Mouse (Mus musculus) cerebellum, postnatal 10 days (tissue): ENCODE measurements at regions not wholly inside any gene's neighbourhood (a gene's known extent, or its start where the extent isn't known, plus 50 kb on each side); places are given as distances from the start of the nearest gene placed in this dataset.

Experiments used
- DNase-seq, 2 experiments: peaks; one replicate each; pipeline ENCODE4 v3.0.0; 2021; ENCODE audit warnings: mixed read lengths in 2 of 2

- DNase-seq: peak in 1 of 2 experiments; percentile 2
Observed at GRCm38 (mm10) chr17:77096836-77097235, 1103.2 kb upstream of the Crim1 start.

GRCm38 (mm10) chr17:77099040-77099589 is 1100.9 kb upstream of the Crim1 start:
- no peak for DNase-seq

- no peak for DNase-seq
Observed at GRCm38 (mm10) chr17:77115931-77116330, 1084.1 kb upstream of the Crim1 start.

- DNase-seq: no peak
Observed at GRCm38 (mm10) chr17:77116972-77117371, 1083.1 kb upstream of the Crim1 start.

- no peak for DNase-seq
Observed at GRCm38 (mm10) chr17:77118481-77118880, 1081.6 kb upstream of the Crim1 start.

- DNase-seq: no peak
Observed at GRCm38 (mm10) chr17:77127011-77127410, 1073.0 kb upstream of the Crim1 start.
